Mouse (Mus musculus): ENCODE results near the gene Serpina1e. TPM values are rescaled to one million over a fixed set of nuclear protein-coding genes. Genes with fewer than 3 reads are reported as not detected.
A peak's percentile ranks its signal among the peaks of the same experiment; 100 is the strongest.

Gene Serpina1e
- not detected for total RNA-seq (2021)
- long read RNA-seq, experiment 1, result 0 reads
- long read RNA-seq, experiment 2, partial matches to known transcripts, result 0 of 1 reads
- long read RNA-seq, experiment 2, other reads (novel, unspliced or antisense), result 0 of 1 reads

DNA sequence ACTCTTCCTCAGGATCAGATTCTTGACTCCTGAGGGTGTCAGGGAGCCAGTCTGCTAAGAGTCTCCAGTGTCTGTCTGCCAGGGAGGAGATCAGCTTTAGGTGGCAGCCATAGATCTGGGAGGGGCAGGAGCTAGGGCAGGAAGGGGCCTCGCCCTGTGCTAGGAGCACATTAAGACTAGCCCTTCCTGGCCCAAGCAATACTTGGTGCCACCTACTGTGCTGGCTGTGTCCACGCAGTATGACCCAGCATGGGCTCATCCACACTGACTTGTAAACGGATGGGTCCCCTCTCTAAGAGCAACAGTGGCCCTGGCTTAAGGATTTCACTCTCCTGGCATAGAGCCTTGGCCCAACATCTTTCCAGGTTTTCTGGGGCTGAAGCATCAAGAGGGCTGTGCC is at the start of gene Serpina1e:
TSS of gene Serpina1e (minus strand) at position 178 of the 400 bp plus-strand sequence.
- DNase-seq (ENCODE audit: low spot score in 2 of 2), result no peak

DNA sequence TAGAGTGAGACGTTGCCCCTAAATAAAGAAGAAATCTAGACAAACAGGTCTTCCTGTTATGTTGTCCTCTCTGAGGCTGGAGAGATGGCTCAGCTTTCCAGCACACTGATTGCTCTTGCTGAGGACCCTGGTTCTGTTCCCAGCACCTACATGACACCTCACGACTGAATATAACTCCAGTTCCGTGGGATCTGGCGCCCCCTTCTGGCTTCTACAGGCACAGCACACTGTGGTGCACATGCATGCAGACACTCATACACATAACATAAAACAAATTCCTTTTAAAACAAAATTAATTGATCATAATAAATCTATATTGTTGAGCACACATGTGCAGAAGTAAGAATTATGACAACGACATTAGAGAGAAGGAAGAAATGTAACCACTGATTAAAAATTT is 45.9 kb upstream of the Serpina1e start:
- no peak for DNase-seq (ENCODE audit: low spot score in 2 of 2)

DNA sequence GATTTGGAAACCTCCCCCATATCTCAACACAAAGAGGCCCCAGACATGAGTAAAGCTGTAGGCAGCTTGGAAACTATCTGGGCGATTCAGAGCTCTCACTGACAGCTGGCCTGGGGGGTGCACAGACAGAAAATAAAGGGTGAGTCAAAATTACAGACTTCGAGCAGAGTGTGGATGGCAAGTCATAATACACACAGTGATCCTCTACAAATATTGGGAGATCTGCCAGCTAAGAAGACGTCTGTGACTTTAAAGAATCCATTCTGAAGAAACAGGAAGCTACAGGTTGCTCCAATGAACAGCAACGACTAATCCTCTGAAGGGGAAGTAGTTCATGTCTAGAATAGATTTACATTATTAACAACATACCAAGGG is 44.5 kb upstream of the Serpina1e start:
- peak in 1 of 2 experiments; percentile 48 for DNase-seq (ENCODE audit: low spot score in 2 of 2)

DNA sequence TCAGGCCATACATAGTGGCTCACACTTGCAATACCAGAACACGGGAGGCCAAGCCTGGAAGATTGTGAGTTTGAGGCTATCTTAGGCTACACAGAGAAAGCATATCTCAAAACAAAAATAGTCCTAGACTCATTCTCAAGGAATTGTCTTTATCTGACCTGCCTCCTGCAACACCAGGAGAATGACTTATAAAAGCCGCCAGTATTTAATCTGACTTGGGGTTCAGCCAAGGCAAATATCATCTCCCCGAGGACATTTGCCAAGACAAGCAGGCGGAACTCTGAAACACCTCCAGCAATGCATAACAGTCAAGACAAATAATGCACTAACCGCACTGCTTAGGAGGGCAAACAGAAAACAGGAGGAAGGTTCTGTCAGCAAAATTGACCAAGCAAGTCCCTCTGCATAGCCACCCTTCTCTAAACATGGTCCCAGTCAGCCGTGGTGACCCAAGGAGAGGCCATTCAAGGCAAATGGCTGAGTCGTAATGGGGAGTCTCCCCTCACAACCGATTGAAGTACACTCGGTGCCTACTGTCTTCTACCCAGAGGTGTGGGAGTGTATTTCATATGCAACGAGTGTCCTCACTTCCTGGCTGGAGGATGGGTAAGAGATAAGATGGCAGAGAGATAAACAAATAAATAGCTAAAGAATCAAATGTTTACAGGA is 43.9 kb upstream of the Serpina1e start:
- no peak for DNase-seq (ENCODE audit: low spot score in 2 of 2)

DNA sequence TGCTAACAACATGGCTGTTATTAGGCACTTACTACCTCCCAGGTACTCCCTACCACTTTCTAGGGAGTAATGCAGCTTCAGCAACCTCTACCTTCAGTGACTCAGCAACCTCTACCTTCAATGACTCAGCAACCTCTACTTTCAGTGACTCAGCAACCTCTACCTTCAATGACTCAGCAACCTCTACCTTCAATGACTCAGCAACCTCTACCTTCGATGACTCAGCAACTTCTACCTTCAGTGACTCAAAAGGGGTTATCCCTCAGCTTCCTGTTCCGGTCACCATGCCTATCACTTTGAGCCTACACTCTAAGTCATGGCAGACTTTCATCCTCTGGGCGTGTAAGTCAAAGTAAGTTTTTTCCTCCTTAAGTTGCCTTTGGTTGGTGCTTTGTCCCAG is 41.8 kb upstream of the Serpina1e start:
- no peak for DNase-seq (ENCODE audit: low spot score in 2 of 2)

DNA sequence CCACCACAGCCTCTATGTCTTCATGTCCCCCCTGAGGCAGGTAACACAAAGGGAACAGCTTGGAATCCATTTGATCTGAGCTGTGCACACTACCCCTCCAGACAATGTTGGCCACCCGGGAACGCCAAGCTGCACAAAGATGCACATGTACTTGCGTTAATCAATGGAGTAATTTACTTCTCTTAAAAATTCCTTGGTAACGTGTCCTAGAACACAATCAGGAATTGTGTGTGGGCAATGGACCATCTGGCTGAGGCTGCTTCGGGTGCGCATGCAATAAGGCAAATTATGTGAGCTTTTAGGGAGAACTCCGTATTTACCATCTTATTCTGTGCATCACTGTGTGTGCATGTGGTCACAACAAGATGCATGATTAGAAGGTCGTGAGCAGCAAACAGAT is 40.8 kb upstream of the Serpina1e start:
- peak in 1 of 2 experiments; percentile 64 for DNase-seq (ENCODE audit: low spot score in 2 of 2)

DNA sequence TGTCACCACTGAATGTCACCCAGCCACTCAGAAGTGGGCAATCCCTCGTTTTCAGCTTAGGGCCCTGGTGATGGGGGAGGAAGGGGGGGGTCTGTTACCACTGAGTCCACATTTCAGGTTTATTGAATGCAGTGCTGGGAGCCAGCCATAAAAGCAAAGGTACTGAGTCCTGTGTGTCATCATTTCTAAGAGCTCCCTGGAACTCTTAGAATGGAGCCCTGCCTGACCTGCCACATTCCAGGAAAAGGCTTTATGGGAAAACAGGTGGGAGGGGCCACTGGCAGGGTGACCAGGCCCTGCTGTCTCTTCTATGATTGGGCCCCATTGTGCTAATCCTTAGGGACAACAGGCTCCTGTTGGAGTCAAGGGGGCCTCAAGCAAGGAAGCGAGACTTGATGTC is 37.7 kb upstream of the Serpina1e start:
- DNase-seq (ENCODE audit: low spot score in 2 of 2), result no peak

DNA sequence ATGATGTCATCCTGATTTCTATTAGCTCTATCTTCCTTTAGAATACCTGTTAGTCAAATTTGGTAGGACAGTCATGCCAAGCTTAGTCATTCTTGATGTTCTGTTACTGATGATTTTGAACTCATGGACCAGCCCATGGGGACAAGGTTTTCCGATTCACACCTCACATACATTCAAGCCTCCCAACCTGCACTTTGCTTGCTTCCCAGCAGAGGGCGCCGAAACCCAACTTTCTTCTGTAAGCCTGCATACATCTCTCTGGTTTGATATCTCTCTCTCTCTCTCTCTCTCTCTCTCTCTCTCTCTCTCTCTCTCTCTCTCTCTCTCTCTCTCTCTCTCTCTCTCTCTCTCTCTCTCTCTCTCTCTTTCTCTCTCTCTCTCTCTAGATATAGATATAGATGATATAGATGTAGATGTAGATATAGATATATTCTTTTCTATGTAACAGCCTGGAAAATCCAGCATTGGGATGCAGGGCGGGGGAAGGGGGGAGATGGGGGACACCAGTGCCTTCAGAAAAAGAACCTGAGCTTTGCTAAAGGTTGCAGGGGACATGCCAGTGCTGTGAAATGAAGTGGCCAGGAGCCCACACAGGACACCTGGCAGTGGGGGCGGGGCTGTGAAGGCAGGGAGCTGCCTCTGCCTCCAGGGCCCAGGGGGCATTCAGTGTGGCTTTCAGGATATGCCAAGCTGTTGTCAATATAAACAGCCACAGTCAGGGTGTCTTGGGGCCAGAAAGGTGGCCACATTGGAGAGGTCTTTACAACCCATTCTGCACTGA is 36.7 kb upstream of the Serpina1e start:
- peak; percentile 79 to 88 for DNase-seq (ENCODE audit: low spot score in 2 of 2)

DNA sequence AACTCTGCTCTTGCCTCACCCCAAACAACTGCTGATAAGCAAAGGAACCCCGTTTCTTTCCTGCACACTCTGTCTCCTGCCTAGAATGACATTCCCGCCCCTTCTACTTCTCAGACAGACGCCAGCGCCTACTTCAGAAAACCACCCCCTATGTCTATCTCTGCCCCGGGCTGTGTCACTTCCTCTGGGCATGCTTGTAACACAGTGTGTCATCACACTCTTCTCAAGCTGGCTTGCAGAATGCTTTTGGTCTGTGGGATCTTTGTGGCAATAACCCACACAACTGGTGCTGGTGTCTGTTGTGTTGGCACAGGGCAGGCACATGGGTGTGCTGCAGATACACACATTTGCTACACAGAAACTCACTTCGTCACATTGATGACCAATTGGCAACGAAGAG is 34.2 kb upstream of the Serpina1e start:
- no peak for DNase-seq (ENCODE audit: low spot score in 2 of 2)

DNA sequence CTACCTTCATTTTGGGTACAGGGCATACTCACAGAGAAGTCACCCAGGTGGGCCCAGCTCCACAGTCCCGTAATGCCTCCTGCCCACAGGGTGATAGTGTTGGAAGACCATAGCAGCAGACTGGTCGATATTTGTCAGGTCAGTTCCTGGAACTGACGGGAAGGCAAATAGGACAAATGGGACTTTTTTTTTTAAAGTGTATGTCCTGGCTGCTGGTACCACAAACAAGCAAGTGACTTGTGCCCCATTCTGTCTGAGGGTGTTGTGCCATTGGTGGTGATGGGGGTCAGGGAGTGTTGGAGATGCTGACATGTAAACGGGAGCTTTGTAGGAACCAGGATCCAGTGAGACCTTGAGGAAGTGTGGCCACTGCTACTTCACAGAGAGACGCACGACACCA is 31.1 kb upstream of the Serpina1e start, which contains the start of gene Serpina11:
TSS of gene Serpina11 (minus strand) at position 101 of the 400 bp plus-strand sequence.
- DNase-seq (ENCODE audit: low spot score in 2 of 2), result no peak

DNA sequence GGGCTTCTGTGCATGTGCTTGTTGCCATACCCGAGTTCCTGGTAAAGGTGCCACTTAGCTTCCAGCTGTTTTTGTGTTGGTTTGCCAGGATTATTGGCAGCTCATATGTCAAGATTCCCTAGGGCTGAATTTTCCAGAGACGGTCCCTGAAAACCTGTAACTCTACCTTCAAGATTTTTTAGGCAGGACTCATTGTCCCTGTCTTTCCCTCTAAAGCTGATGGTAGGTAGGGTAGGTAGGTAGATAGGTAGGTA is 30.7 kb upstream of the Serpina1e start:
- DNase-seq (ENCODE audit: low spot score in 2 of 2), result no peak

DNA sequence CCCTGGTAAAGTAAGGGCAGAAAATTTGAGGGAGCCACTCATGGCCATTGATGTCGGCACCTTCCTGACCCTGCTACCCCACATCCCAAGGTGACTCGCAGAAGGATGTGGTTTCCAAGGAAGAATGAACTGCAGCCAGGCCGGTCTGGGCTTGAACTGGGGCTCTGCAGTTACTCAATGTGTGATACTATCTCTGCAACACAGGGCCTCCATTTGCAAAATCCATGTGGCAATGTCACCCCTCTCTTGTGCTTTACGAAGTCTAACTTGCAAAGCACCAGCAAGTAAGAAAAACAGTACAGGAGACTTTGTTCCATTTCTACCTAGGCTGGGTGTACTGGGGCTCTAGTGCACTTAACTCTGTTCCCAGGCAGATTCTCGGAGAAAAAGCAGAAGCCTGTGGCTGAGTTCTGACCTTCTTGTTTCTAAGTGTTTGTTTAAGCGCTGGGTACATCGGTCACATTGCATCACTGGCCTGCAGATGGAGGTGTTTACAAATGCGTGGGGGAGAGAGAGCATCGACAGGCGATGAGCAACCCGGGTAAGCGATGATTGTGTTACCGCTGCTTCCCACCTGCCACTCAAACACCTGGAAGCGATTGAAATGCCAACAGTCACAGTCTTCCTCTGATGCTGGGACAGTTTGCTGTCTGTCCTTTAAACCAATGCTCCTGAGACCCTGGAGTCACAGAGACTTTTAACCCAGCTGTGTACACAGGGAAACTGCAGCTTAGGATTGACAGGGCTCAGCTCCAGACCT is 30.2 kb upstream of the Serpina1e start:
- no peak for DNase-seq (ENCODE audit: low spot score in 2 of 2)

DNA sequence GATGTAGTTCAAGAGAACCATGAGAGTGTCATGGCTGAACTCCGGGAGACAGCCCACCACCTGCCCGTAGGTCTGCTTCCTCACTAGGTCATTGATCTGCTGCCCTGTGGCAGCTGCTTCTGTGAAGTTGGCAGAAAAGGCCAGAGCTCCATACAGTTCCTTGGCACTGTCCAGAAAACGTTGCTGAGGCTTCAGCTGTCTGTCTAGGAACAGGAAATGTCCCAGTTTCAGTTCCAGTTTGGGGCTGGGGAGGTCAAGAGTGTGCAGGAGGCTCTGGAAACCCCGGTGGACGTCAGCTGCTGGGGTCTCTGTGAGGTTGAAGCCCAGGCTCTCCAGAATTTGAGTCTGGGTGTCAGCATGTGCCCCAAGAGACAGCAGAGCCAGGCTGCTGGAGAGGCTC is 27.1 kb upstream of the Serpina1e start:
- DNase-seq (ENCODE audit: low spot score in 2 of 2), result no peak

DNA sequence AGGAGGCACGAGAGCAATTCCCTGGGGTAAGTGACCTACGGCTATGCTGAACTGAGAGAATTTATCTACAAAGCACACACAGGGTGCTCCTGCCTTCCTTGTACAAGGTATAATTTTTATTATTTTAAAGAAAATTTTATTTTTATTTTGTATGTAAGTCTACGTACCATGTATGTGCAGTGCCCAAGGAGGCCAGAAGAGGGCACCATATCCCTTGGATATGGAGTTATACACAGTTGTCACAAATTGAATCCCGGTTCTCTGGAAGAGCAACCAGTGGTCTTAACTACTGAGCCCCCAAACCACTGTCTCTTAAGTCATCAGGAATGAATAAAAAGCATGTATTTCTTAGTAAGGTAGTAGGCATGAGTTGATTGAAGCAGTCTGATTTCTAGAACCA is 26.2 kb upstream of the Serpina1e start:
- DNase-seq (ENCODE audit: low spot score in 2 of 2), result peak; percentile 63 to 74

DNA sequence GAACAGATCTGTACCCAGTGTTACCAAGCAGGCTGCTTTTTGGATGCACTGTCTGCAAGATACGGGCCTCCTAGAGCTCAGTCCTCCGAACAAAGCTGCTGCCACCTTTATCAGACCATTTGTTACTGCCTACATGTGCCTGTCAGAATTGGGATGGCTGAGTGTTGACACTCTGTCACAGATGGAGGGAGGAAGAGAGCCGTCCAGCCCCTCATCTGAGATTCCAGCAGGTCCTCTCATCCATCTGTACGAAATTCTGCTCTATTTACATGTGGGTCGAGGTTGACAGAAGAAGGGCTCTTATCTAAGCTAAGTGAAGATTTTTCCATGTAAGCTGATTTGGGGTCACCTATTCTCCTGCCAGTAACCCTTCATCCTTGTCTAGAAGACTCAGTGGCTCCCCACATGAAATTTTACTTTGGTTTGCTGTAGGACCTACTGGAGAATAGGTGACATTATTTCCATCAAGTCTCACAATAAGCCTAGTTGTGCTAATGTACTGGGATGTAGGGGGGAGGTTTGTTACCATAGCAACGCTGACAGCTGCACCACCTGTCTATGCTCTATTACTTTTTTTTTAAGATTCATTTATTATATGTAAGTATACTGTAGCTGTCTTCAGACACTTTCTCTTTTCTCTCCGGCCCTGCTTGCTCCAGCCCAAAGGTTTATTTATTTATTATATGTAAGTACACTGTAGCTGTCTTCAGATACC is 23.0 kb upstream of the Serpina1e start:
- DNase-seq (ENCODE audit: low spot score in 2 of 2), result peak; percentile 57 to 73

DNA sequence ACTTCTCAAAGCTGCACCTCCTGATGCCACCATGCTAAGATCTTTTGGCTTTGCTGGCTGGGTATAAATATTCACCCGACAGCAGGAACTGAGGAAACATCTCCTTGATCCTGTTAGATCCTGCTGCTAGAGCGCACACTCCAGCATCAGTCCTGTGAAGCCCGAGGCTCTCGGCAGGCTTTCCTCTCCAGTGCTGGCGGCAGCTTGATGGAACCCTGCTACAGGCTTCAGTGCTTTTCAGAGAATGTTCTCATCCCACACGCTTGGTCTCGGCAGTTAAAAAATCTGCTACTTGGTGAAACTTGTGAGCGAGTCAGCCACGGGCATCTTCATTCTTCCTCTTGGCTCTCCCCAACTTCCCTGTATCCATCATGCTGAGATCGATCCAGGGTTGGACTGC is 19.5 kb upstream of the Serpina1e start:
- no peak for DNase-seq (ENCODE audit: low spot score in 2 of 2)

DNA sequence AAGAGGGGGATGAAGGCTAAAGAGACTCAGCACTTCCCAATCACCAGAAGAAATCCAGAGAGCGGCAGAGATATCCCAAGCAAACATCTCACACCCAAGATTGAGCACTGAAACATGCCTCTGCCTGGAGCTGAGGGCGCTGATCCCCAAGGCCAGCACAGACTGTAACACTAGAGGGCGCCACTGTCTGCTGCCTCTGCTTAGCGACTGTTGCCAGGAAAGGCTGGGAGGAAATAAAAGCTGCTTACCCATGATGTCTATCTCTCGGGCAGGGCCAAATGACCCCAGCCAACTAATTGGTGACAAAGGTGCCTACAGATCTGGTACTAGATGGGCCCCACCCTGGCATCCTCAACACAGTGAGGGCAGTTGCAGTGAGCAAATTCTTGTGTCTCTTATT is 19.1 kb upstream of the Serpina1e start:
- no peak for DNase-seq (ENCODE audit: low spot score in 2 of 2)

DNA sequence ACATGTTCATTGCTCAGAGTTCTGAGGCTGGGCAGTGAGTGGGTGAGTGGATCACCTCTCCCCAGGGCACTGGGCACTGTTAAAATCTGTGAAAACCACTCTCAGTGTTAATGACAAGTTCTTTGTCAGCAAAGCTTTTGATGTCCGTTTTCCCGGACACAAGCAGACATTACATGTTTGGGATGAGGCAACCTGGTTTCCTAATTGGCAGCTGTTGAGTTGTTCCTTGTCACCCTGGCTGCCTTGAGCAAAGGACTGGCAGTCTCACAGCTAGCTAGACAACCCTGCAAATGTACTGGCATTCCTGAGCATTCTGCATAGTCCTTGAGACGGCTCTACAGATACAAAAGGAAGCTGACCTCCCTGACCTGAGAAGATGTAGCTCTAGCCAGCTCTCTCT is 18.3 kb upstream of the Serpina1e start:
- no peak for DNase-seq (ENCODE audit: low spot score in 2 of 2)

DNA sequence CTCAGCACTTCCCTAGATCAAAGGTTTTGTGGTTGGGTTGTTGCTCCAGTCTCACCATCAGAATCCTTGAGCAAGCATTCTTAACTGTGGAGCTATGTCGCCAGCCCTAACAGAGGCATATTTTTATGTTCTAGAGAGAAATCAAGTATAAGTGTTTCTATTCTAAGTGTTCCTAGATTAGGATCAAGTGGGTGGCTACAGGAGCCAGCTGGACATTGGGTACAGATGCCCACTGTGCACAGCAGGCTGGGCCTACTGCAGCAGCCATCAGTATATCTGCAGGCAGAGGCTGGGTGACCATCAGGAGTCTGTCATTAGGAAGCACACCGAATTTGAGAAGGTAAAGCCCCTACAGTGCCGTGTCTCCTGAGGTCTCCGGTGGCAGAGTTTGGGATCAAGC is 12.3 kb upstream of the Serpina1e start:
- DNase-seq (ENCODE audit: low spot score in 2 of 2), result no peak

DNA sequence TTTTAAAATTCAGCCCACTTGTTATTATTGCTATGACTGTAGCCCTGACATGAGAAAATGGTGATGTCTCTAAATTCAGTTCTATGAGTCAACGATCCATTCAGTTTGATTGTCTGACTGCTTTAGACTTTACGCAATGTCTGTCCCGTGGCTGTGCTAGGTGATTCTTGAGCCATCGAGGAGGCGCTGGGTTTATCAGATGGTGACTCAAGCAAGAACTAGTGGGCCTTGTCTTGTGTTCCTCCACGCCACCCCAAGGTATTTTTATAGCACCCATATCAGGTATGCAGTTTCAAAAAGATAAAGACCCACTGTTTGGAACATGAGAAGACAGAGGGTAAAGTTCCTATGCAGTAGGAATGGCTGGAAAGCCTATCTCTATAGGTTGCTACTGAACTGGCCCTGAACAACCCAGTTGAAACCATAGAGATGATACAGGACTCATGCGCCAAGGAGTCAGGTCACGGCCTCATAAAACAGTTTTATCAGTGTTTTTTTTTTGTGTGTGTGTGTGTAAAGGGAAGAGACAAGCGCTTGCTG is 10.9 kb upstream of the Serpina1e start:
- no peak for DNase-seq (ENCODE audit: low spot score in 2 of 2)

DNA sequence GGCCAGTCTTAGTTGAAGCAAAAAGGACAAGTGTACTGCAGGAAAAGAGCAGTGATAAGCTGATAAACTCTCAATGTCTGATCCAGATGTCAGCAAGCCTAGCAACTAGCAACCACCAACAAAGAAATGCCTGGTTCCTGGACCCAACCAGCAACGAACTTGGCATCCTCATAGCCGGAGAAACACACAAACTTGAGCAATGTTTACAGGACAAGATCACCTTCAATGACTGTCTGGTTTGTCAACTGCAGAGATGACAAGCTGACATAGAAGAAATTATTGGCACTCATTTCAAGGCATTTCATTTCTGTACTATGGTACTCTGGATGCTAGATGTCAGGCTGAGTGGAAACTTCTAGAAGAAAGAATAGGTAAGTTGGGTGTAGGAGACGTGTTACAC is 8.0 kb upstream of the Serpina1e start:
- no peak for DNase-seq (ENCODE audit: low spot score in 2 of 2)

Data from layer of hippocampus, postnatal 14 days (tissue).